Mouse (Mus musculus): Measurements from ENCODE around the gene Fam169b.

GRCm38 (mm10) chr7:68264028-68264453, 9.6 kb upstream of the Fam169b start, which contains the start of gene Pgpep1l:
- no peak for TF ChIP-seq FLI1 (IDR thresholded peaks at IDR 0.05; ENCODE audit: low read length)
- TF ChIP-seq GATA1 (IDR thresholded peaks at IDR 0.05; ENCODE audit: borderline replicate concordance, low read length) = no peak

Measured in megakaryocyte, embryonic 14.5 days (primary cell).